Mouse (Mus musculus): ENCODE results near the gene 1600014C10Rik. TPM values are rescaled to one million over a fixed set of nuclear protein-coding genes. Genes with fewer than 3 reads are reported as not detected.

Gene 1600014C10Rik
- polyA plus RNA-seq, 1 experiment from 2014 or later, result 13.9 TPM

DNA sequence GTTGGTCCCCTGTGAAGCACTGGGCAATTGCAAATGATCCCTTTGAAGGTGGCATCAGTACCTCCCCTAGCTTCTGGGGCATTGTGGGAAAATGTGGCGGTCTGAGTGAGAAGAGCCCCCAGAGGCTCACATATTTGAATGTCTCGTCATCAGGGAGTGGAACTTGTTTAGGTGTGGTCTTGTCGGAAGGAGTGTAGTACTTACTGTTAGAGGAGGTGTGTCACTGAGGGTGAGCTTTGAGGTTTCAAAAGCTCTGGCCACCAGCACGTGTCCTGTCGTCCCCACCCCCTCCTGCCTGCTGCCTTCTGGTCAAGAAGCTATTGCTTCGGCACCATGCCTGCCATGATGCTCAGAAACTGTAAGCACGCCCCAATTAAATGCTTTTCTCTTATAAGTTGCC, 32.3 kb downstream of the 1600014C10Rik start:
- H3K4me2 ChIP-seq (ENCODE audit: low read depth, low read length, severe bottlenecking), result no peak overlapping the region
- no peaks in the 10 kb centered on the region for H3K4me1 ChIP-seq (replicated peaks; ENCODE audit: control insufficient read depth, insufficient read depth, low read length)
- H3K9me3 ChIP-seq (ENCODE audit: control insufficient read depth, low read length), result no peaks in the 10 kb centered on the region
- no peak overlapping the region for H3K4me3 ChIP-seq (ENCODE audit: low read depth, low read length)
- no peak overlapping the region for H3K9ac ChIP-seq (ENCODE audit: low read length)
- DNase-seq (ENCODE audit: low spot score) (no peak), ATAC-seq (replicated peaks; ENCODE audit: low FRiP score) (no peak)
- no peaks in the 10 kb centered on the region for H3K36me3 ChIP-seq (ENCODE audit: control insufficient read depth, insufficient read depth, low read length)
- no peak overlapping the region for H3K27ac ChIP-seq (ENCODE audit: low read depth, low read length)
- WGBS, result 77% methylated on average over 7 of the region's 7 CpGs
- H3K27me3 ChIP-seq (ENCODE audit: control insufficient read depth, insufficient read depth, low read length), result no peaks in the 10 kb centered on the region

DNA sequence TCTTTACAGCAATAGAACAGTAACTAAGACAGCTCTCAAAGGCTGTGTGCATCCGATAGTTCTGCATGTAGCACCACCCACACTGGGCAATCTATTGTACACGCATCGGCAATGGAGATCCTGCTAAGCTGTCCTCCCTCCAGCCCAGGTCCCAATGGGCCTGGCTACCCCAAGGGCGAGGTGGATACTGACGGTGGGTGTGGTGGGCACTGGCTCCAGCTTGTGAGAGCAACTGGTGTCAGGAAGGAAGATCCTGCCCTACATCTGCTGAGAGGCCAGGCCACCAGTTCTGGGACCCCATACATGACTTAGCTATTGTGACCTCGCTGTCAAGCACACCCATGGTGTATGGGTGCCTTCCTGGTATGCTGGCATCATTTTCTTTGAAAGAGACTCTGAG, 32.7 kb downstream of the 1600014C10Rik start:
- Histone ChIP-seq H3K4me1 (replicated peaks; ENCODE audit: control insufficient read depth, insufficient read depth, low read length) (no peaks in the 10 kb centered on the region), H3K27me3 (ENCODE audit: control insufficient read depth, insufficient read depth, low read length) (no peaks in the 10 kb centered on the region), H3K9ac (ENCODE audit: low read length) (no peak overlapping the region), H3K36me3 (ENCODE audit: control insufficient read depth, insufficient read depth, low read length) (no peaks in the 10 kb centered on the region), H3K27ac (ENCODE audit: low read depth, low read length) (no peak overlapping the region), H3K4me2 (ENCODE audit: low read depth, low read length, severe bottlenecking) (no peak overlapping the region), H3K9me3 (ENCODE audit: control insufficient read depth, low read length) (no peaks in the 10 kb centered on the region), H3K4me3 (ENCODE audit: low read depth, low read length) (no peak overlapping the region)
- DNase-seq (ENCODE audit: low spot score) (no peak), ATAC-seq (replicated peaks; ENCODE audit: low FRiP score) (no peak)
- WGBS, result 92% methylated on average over 6 of the region's 6 CpGs

DNA sequence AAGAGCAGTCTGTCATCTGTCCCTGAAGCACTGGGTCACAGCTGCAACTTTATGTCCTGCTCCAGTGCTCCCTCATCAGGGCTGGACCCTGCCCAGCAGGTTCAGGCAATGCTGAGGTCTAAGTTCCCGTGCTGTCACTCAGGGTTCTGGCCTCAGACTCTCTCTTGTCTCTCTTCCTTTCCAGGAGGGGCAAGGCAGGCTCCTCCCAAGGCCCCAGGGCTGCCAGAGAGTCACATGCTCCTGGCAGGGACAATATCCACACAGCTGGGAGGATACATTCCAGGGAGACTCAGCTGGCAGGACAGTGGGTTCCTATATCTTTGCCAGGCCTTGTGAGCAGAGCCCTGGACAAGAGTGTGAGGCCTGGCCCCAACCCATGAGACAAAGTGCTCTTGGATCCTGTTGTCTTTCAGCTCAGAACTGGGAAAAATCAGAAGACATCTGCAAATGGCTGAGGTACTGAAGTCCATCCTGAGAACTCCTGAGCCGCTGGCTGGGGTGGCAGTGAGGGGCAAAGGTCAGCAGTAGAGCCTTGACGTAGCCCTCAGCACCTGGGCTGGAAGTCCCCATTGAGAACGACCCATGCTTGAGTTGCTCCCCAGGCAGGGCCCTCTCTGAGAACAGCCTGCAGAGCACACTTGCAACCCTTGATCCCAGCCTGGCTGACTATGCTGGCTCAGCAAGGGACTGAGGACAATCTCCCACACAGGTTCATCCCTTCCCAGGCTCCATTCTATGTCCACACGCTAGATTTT, 34.6 kb downstream of the 1600014C10Rik start:
- Histone ChIP-seq H3K36me3 (ENCODE audit: control insufficient read depth, insufficient read depth, low read length) (no peaks in the 10 kb centered on the region), H3K27me3 (ENCODE audit: control insufficient read depth, insufficient read depth, low read length) (no peaks in the 10 kb centered on the region), H3K4me3 (ENCODE audit: low read depth, low read length) (no peak overlapping the region), H3K4me1 (replicated peaks; ENCODE audit: control insufficient read depth, insufficient read depth, low read length) (no peaks in the 10 kb centered on the region), H3K27ac (ENCODE audit: low read depth, low read length) (no peak overlapping the region), H3K9me3 (ENCODE audit: control insufficient read depth, low read length) (no peaks in the 10 kb centered on the region), H3K9ac (ENCODE audit: low read length) (no peak overlapping the region), H3K4me2 (ENCODE audit: low read depth, low read length, severe bottlenecking) (no peak overlapping the region)
- ATAC-seq (replicated peaks; ENCODE audit: low FRiP score) (no peak), DNase-seq (ENCODE audit: low spot score) (no peak)
- WGBS, result 64% methylated on average over 5 of the region's 5 CpGs

DNA sequence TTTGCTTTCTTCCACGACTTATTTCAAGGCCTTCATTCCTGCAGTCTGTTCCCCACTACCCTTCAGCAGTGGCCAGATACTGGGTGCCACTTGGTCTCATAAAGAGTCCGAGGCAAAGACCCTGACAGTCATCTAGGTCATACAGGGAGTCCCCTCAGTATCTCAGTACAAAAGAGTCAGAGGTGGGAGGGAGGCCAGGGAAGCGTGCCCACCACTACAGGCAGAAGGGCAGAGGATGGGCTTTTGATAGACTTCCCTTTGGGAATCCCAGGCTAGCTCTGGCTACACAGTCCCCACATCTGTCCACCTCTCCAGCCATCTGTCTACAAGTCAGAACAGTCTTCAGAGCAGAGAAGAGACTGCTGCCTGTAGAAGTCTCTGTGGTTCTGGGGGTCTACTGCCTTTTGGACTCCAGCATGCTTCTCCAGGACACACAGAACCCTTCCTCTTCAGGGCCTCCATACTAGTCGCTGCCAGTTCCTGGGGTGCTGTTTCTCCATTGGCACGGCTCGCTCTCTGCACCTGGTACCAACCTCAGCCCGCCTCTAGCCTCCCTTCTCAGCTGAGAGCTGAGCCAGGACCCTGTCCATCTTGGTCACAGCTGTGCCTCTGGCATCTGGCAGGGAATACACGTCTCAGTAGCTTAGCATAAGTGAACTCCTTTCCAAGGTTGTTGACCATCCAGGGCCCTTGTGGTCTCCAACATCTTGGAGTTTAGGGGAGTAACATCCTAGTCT, 35.8 kb downstream of the 1600014C10Rik start:
- H3K27ac ChIP-seq (ENCODE audit: low read depth, low read length), result no peak overlapping the region
- ATAC-seq (replicated peaks; ENCODE audit: low FRiP score) (no peak), DNase-seq (ENCODE audit: low spot score) (no peak)
- no peak overlapping the region for H3K4me2 ChIP-seq (ENCODE audit: low read depth, low read length, severe bottlenecking)
- 84% methylated on average over 8 of the region's 8 CpGs for WGBS
- H3K9ac ChIP-seq (ENCODE audit: low read length), result no peak overlapping the region
- H3K4me3 ChIP-seq (ENCODE audit: low read depth, low read length), result no peak overlapping the region
- H3K36me3 ChIP-seq (ENCODE audit: control insufficient read depth, insufficient read depth, low read length), result no peaks in the 10 kb centered on the region
- H3K27me3 ChIP-seq (ENCODE audit: control insufficient read depth, insufficient read depth, low read length), result no peaks in the 10 kb centered on the region
- no peaks in the 10 kb centered on the region for H3K4me1 ChIP-seq (replicated peaks; ENCODE audit: control insufficient read depth, insufficient read depth, low read length)
- no peaks in the 10 kb centered on the region for H3K9me3 ChIP-seq (ENCODE audit: control insufficient read depth, low read length)

DNA sequence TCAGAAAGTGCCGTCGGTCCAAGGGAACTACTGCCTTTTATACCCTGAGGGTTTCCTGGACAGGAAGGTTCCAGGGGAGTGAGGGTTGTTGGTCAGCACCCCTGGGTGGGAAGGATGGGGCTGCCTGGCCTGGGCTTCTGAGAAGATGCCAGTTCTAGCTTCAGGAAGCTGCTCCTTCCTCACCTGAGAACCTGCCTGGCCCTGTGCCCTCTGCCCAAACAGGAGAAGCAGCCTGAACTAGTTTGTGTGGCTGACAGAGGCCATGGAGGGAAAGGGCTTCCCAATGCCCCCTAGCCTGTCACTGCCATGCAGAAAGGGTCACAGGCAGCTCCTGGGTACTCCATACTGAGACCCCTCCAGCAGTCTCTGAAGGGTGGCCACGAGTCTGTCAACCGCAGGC, 36.5 kb downstream of the 1600014C10Rik start:
- WGBS, result 93% methylated on average over 4 of the region's 4 CpGs
- Histone ChIP-seq H3K4me2 (ENCODE audit: low read depth, low read length, severe bottlenecking) (no peak overlapping the region), H3K9ac (ENCODE audit: low read length) (no peak overlapping the region), H3K9me3 (ENCODE audit: control insufficient read depth, low read length) (no peaks in the 10 kb centered on the region), H3K4me3 (ENCODE audit: low read depth, low read length) (no peak overlapping the region), H3K27ac (ENCODE audit: low read depth, low read length) (no peak overlapping the region), H3K27me3 (ENCODE audit: control insufficient read depth, insufficient read depth, low read length) (no peaks in the 10 kb centered on the region), H3K4me1 (replicated peaks; ENCODE audit: control insufficient read depth, insufficient read depth, low read length) (no peaks in the 10 kb centered on the region), H3K36me3 (ENCODE audit: control insufficient read depth, insufficient read depth, low read length) (no peaks in the 10 kb centered on the region)
- ATAC-seq (replicated peaks; ENCODE audit: low FRiP score) (no peak), DNase-seq (ENCODE audit: low spot score) (no peak)

DNA sequence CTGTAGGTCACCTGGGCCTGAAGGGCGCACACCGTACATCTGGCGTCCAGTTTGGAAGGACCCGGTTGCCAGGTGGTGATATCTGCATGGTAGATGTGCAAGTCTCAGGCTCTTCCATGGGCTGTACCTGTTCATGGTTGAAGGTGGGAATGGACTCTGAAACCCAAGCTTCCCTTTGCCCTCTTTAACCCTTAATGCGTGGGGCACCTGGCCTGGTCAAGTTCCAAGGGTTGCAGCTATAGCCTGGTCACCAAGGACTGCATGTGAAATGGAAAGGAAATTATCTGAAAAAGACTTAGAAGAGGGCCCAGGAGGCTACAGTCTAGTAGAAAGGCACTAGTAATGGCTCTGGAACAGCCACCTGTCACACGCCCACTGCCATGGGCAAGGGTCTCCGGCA, 37.8 kb downstream of the 1600014C10Rik start:
- Histone ChIP-seq H3K36me3 (ENCODE audit: control insufficient read depth, insufficient read depth, low read length) (no peaks in the 10 kb centered on the region), H3K4me2 (ENCODE audit: low read depth, low read length, severe bottlenecking) (no peak overlapping the region), H3K4me3 (ENCODE audit: low read depth, low read length) (no peak overlapping the region), H3K4me1 (replicated peaks; ENCODE audit: control insufficient read depth, insufficient read depth, low read length) (no peaks in the 10 kb centered on the region), H3K27me3 (ENCODE audit: control insufficient read depth, insufficient read depth, low read length) (no peaks in the 10 kb centered on the region), H3K9ac (ENCODE audit: low read length) (no peak overlapping the region), H3K9me3 (ENCODE audit: control insufficient read depth, low read length) (no peaks in the 10 kb centered on the region), H3K27ac (ENCODE audit: low read depth, low read length) (no peak overlapping the region)
- 95% methylated on average over 7 of the region's 7 CpGs for WGBS
- no peak for ATAC-seq (replicated peaks; ENCODE audit: low FRiP score)
- no peak for DNase-seq (ENCODE audit: low spot score)

DNA sequence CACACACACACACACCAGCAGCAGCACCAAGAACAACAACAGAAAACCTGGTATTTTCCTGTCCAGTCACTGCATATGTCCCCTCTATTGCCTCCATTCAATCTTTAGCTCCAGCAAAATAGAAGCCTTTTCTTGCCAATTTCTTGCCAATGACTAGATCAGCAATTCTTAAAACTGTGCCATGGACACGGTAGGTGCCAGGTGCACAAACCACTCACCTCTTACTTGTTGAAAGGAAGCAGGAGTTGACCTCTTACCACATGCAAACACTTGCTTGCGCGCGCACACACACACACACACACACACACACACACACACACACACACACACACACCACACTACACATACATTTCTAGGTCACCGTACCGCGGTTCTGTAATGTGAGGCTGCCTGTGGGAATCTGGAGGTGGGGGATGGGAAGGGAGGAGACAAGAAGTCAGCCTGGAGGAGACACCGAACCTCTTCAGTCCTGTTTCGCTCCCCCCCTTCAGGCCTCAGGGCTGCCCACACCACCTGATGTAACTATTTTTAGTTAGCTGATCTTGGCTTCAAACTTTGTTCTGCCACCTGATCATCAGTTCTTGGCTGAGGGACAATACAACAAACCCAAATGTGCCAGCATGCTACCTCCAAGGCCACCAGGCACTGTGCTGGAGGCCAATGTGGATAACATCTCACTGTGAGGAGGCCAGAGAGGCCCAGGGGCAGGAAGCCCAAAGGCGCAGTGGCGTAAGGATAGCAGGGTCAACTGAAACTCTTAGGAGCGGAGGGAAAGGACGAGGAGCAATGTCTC, 41.8 kb downstream of the 1600014C10Rik start:
- H3K36me3 ChIP-seq (ENCODE audit: control insufficient read depth, insufficient read depth, low read length), result no peaks in the 10 kb centered on the region
- WGBS, result 84% methylated on average over 13 of the region's 13 CpGs
- no peak overlapping the region for H3K4me3 ChIP-seq (ENCODE audit: low read depth, low read length)
- ATAC-seq (replicated peaks; ENCODE audit: low FRiP score), result no peak
- no peaks in the 10 kb centered on the region for H3K9me3 ChIP-seq (ENCODE audit: control insufficient read depth, low read length)
- no peaks in the 10 kb centered on the region for H3K27me3 ChIP-seq (ENCODE audit: control insufficient read depth, insufficient read depth, low read length)
- H3K4me2 ChIP-seq (ENCODE audit: low read depth, low read length, severe bottlenecking), result no peak overlapping the region
- no peak overlapping the region for H3K27ac ChIP-seq (ENCODE audit: low read depth, low read length)
- 0 out of 2 replicates have a peak, but pooled peaks cover 3% of the 10 kb centered on the region for H3K4me1 ChIP-seq (replicated peaks; ENCODE audit: control insufficient read depth, insufficient read depth, low read length)
- H3K9ac ChIP-seq (ENCODE audit: low read length), result no peak overlapping the region
- DNase-seq (ENCODE audit: low spot score), result no peak

DNA sequence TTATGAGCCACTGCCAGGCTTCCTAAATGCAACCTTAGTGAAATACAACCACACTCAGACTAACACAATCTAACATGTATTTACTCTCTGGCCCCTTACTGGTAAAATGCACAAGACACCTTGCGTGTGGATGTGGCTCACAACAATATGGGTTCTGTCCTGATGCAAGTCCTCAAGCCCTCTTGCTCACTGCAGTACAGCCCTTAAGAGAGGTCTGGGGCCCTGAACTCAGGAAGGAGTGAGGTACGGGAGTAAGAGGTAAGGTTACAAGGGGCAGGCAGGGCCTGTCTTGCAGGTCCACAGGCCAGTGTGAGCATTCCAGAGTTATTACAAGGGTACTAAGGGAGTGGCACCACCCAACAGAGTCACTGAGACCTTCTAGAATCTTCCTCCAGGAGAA, 43.2 kb downstream of the 1600014C10Rik start:
- WGBS, result 79% methylated on average over 2 of the region's 2 CpGs
- H3K4me3 ChIP-seq (ENCODE audit: low read depth, low read length), result no peak overlapping the region
- H3K9ac ChIP-seq (ENCODE audit: low read length), result no peak overlapping the region
- H3K9me3 ChIP-seq (ENCODE audit: control insufficient read depth, low read length), result no peaks in the 10 kb centered on the region
- DNase-seq (ENCODE audit: low spot score) (no peak), ATAC-seq (replicated peaks; ENCODE audit: low FRiP score) (no peak)
- no peak overlapping the region for H3K4me2 ChIP-seq (ENCODE audit: low read depth, low read length, severe bottlenecking)
- no peaks in the 10 kb centered on the region for H3K36me3 ChIP-seq (ENCODE audit: control insufficient read depth, insufficient read depth, low read length)
- no peaks in the 10 kb centered on the region for H3K27me3 ChIP-seq (ENCODE audit: control insufficient read depth, insufficient read depth, low read length)
- H3K4me1 ChIP-seq (replicated peaks; ENCODE audit: control insufficient read depth, insufficient read depth, low read length), result 0 out of 2 replicates have a peak, but pooled peaks cover 3% of the 10 kb centered on the region
- H3K27ac ChIP-seq (ENCODE audit: low read depth, low read length), result no peak overlapping the region
